Mouse (Mus musculus) heart, adult 2 months (tissue): ENCODE results near the gene Hoxb2.

ENCODE experiments used
- CTCF ChIP-seq: fragments of 200-600 bp; IDR thresholded peaks from 2 replicates; pipeline ENCODE4 v1.8.1; 2022; ENCODE audit warnings: antibody characterized with exemption, mild to moderate bottlenecking, moderate library complexity
- POLR2A ChIP-seq: fragments of 200-500 bp; IDR thresholded peaks from 2 replicates; pipeline ENCODE4 v1.6.1; 2011; ENCODE audit warnings: mild to moderate bottlenecking, low read depth, low read length, control low read depth; ENCODE audit not compliant: insufficient read depth

DNA sequence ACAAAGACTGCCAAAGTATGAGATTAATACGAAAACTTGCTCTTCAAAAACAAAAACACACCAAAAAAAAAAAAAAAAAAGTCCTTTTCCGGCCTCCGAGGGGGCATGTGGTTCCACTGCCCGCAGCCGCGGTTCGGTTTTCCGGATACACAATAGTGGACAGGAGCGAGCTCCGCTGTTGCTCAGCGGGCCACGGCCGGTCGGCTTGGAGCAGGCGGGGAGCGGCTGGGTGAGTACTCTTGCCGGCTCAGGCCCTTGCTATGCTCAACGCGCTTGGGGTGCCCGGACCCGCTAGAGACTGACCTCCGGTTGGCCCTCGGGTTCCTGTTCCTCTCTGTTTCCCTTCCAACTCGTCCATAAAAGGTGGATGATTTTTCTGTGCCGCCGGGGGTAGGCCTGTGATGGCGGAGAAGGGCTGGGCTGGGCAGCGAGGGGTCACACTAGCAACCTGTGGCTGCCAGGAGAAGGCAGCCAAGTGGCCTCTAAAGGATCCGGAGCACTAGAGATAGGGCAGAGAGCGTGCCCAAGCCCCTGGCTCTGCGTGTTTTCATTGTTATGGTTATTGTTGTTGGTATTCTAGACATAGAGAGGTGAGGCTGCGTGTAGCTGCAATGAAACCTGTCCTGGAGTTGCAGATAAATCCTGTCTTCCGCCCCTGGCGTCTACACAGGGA lies 35.5 kb upstream of the Hoxb2 start:
- TF ChIP-seq CTCF = no peak
- TF ChIP-seq POLR2A = no peak
